In the genomic region with DNA sequence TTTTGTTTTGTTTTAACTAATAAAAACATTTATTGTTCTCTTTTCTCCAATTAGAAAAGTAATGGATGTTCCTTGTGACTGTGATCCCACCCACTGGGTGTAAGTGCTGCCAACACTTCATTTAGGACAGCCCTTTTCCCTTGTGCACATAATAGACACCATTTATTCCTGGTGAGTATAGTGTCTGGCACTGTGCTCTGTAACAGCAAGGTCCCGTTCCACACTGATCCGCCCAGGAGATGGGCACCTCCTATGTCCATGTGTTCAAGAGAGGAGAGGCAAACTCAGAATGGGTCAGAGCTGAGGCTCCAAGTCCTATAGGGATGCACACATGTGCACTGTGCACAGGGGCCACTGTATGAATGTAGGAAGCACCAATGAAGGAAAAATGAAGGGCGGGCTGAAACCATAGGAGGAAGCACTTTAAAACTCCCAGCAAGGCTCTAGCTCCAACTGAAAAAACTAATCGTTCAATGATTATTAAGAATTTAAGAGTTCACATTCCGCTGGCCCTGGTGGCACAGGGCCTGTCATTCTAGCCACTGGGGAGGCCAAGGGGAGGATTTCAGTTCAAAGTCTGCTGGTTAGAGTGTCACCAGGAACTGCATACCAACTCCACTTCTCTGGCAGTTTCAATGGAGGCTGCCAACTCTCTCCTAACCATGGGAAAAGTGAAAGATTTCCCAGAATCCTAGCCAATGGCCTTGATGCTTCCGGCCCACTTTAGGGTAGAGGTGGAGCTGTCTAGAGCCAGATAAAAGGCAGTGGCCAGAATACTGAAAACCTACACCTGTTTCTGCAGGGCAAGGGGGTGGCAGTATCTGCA, we compare ENCODE assay signal across 8 mouse cellular contexts. TPM values are rescaled to one million over a fixed set of nuclear protein-coding genes. Genes with fewer than 3 reads are reported as not detected.
A peak's percentile ranks its signal among the peaks of the same experiment; 100 is the strongest.
DNase-seq lines count a peak whose midpoint lies in the region; ATAC-seq and TF ChIP-seq lines count a peak whose summit lies in the region.

No protein-coding gene starts in this region.

- H3K4me1 ChIP-seq in hindbrain, embryonic 13.5 days (replicated peaks): peaks cover 41% of the 10 kb centered on the region
- peaks cover 27% of the 10 kb centered on the region for H3K4me1 ChIP-seq in hindbrain, embryonic 12.5 days
- H3K4me1 ChIP-seq in neural tube, embryonic 13.5 days (replicated peaks): peaks cover 41% of the 10 kb centered on the region
- peaks cover 53% of the 10 kb centered on the region for H3K4me1 ChIP-seq in kidney, embryonic 15.5 days
- peaks cover 8% of the 10 kb centered on the region for H3K4me1 ChIP-seq in stomach, postnatal 0 days (replicated peaks; ENCODE audit: control insufficient read depth, insufficient read depth)

- DNase-seq in neural tube, embryonic 10.5 days (ENCODE audit: extremely low spot score, low spot score): no peak
- peak; percentile 45 for DNase-seq in stomach, postnatal 0 days (ENCODE audit: low spot score)
- no peak for DNase-seq in left cerebral cortex, adult 18-20 months (ENCODE audit: low spot score in 2 of 2)
- no peak for DNase-seq in frontal cortex, postnatal 36 days (ENCODE audit: low spot score in 2 of 2)

- no peaks in the 10 kb centered on the region for H3K36me3 ChIP-seq in hindbrain, embryonic 13.5 days
- H3K36me3 ChIP-seq in hindbrain, embryonic 12.5 days: no peaks in the 10 kb centered on the region
- no peaks in the 10 kb centered on the region for H3K36me3 ChIP-seq in neural tube, embryonic 13.5 days
- no peaks in the 10 kb centered on the region for H3K36me3 ChIP-seq in kidney, embryonic 15.5 days
- H3K36me3 ChIP-seq in stomach, postnatal 0 days (ENCODE audit: control insufficient read depth, insufficient read depth, low read length): no peaks in the 10 kb centered on the region

- no peak overlapping the region for H3K4me3 ChIP-seq in hindbrain, embryonic 13.5 days
- H3K4me3 ChIP-seq in hindbrain, embryonic 12.5 days: no peak overlapping the region
- H3K4me3 ChIP-seq in neural tube, embryonic 13.5 days: no peak overlapping the region
- H3K4me3 ChIP-seq in kidney, embryonic 15.5 days (replicated peaks): no peak overlapping the region
- H3K4me3 ChIP-seq in stomach, postnatal 0 days (ENCODE audit: low read depth, low read length): no peak overlapping the region

- TF ChIP-seq EP300 in stomach, postnatal 0 days (optimal IDR thresholded peaks at IDR 0.05): no peak

- H3K27me3 ChIP-seq in hindbrain, embryonic 13.5 days: peaks cover 24% of the 10 kb centered on the region
- peaks cover 20% of the 10 kb centered on the region for H3K27me3 ChIP-seq in hindbrain, embryonic 12.5 days
- peaks cover 21% of the 10 kb centered on the region for H3K27me3 ChIP-seq in neural tube, embryonic 13.5 days
- no peaks in the 10 kb centered on the region for H3K27me3 ChIP-seq in kidney, embryonic 15.5 days
- H3K27me3 ChIP-seq in stomach, postnatal 0 days (ENCODE audit: control insufficient read depth, insufficient read depth, low read length): no peaks in the 10 kb centered on the region; the same call in 1 of the 2 replicates

- no peak for TF ChIP-seq CTCF in stomach, postnatal 0 days (IDR thresholded peaks at IDR 0.05; ENCODE audit: low read depth)

- no peak overlapping the region for H3K9ac ChIP-seq in hindbrain, embryonic 13.5 days
- no peak overlapping the region for H3K9ac ChIP-seq in hindbrain, embryonic 12.5 days
- no peak overlapping the region for H3K9ac ChIP-seq in neural tube, embryonic 13.5 days
- H3K9ac ChIP-seq in kidney, embryonic 15.5 days: no peak overlapping the region
- no peak overlapping the region for H3K9ac ChIP-seq in stomach, postnatal 0 days (ENCODE audit: low read length)

- peak; percentile 34 for ATAC-seq in hindbrain, embryonic 13.5 days (ENCODE audit: low FRiP score)
- no peak for ATAC-seq in hindbrain, embryonic 12.5 days (ENCODE audit: low FRiP score)
- ATAC-seq in neural tube, embryonic 13.5 days (ENCODE audit: low read depth): peak; percentile 21
- ATAC-seq in kidney, embryonic 15.5 days (replicated peaks; ENCODE audit: low FRiP score): no peak
- peak; percentile 3; the same call in 1 of the 2 replicates for ATAC-seq in stomach, postnatal 0 days (ENCODE audit: low FRiP score, low TSS enrichment)

- H3K27ac ChIP-seq in hindbrain, embryonic 13.5 days: peak overlapping the region; percentile 86; the same call in 1 of the 2 replicates
- H3K27ac ChIP-seq in hindbrain, embryonic 12.5 days: no peak overlapping the region
- H3K27ac ChIP-seq in neural tube, embryonic 13.5 days (replicated peaks): peak overlapping the region; percentile 43; the same call in 1 of the 2 replicates
- peak overlapping the region; percentile 86 for H3K27ac ChIP-seq in kidney, embryonic 15.5 days
- peak overlapping the region; percentile 89 for H3K27ac ChIP-seq in stomach, postnatal 0 days (replicated peaks)

- no peak overlapping the region for H3K4me2 ChIP-seq in hindbrain, embryonic 13.5 days
- H3K4me2 ChIP-seq in hindbrain, embryonic 12.5 days (replicated peaks): no peak overlapping the region
- no peak overlapping the region for H3K4me2 ChIP-seq in neural tube, embryonic 13.5 days
- H3K4me2 ChIP-seq in kidney, embryonic 15.5 days: no peak overlapping the region
- H3K4me2 ChIP-seq in stomach, postnatal 0 days (replicated peaks; ENCODE audit: low read depth): no peak overlapping the region

- WGBS in hindbrain, embryonic 13.5 days: 71% methylated on average over 6 of the region's 6 CpGs
- 72% methylated on average over 6 of the region's 6 CpGs for WGBS in hindbrain, embryonic 12.5 days
- WGBS in neural tube, embryonic 13.5 days: 61% methylated on average over 6 of the region's 6 CpGs
- 71% methylated on average over 6 of the region's 6 CpGs for WGBS in kidney, embryonic 15.5 days
- WGBS in stomach, postnatal 0 days: 67% methylated on average over 6 of the region's 6 CpGs

- no peaks in the 10 kb centered on the region for H3K9me3 ChIP-seq in hindbrain, embryonic 13.5 days
- H3K9me3 ChIP-seq in hindbrain, embryonic 12.5 days (replicated peaks): no peaks in the 10 kb centered on the region
- no peaks in the 10 kb centered on the region for H3K9me3 ChIP-seq in neural tube, embryonic 13.5 days
- H3K9me3 ChIP-seq in kidney, embryonic 15.5 days (replicated peaks): no peaks in the 10 kb centered on the region
- no peaks in the 10 kb centered on the region for H3K9me3 ChIP-seq in stomach, postnatal 0 days (ENCODE audit: control insufficient read depth, low read length)

RNA-seq across cellular contexts. Expression of gene Kifc3, which starts 58.6 kb away (rescaled TPM):
- polyA plus RNA-seq in hindbrain, embryonic 13.5 days (2015; fragmentation: Nextera tagmentation; extraction: Ambion mirVana): 16.5 and 20.2 TPM in 2 replicates
- polyA plus RNA-seq in hindbrain, embryonic 12.5 days (2016; fragmentation: Nextera tagmentation; extraction: Ambion mirVana): 17.4 and 21.2 TPM in 2 replicates
- 17.8 and 21.5 TPM in 2 replicates for polyA plus RNA-seq in neural tube, embryonic 13.5 days (2015; fragmentation: Nextera tagmentation; extraction: Ambion mirVana)
- 28.7 and 28.8 TPM in 2 replicates for polyA plus RNA-seq in kidney, embryonic 15.5 days (2015; fragmentation: Nextera tagmentation; extraction: Ambion mirVana)
- 14.1 and 14.2 TPM in 2 replicates for polyA plus RNA-seq in stomach, postnatal 0 days (2015; fragmentation: Nextera tagmentation; extraction: Ambion mirVana)
- total RNA-seq in left cerebral cortex, adult 18-20 months (2021): 10 to 100 TPM; 55.9 to 58.7 TPM

Comparison
In these comparisons a context has a peak if more than half of its experiments do, and no peak if none do; other contexts are left out.
1. ATAC-seq: peak in hindbrain, embryonic 13.5 days (single experiment), neural tube, embryonic 13.5 days (single experiment) and stomach, postnatal 0 days (single experiment); none in hindbrain, embryonic 12.5 days (single experiment) and kidney, embryonic 15.5 days (single experiment).